Mouse (Mus musculus): ENCODE results near the gene BC048679.

BC048679 gene

DNA sequence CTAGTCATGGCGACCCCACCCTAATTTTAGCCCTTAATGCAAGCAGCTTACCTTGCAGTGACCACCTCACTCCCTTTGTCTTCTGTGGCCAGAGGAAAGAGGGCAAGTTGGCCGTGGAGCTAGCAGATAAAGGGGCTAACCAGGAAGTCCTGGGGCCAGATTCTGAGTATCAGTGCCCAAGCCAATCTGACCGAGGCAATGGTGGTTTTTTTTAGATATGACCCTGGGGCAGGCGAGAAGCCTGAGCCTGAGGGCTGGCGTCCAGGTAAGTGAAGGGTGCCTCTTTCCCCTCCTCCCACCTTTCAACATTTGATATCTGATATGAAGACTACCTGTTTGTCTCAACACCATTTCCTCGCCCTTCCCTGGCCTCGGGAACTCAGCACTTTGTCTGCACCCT, at the start of gene BC048679:
Gene BC048679, minus strand, starts transcription at position 101 of the 400 bp plus-strand sequence.
- DNase-seq (ENCODE audit: extremely low spot score, low read depth, low spot score), result no peak

DNA sequence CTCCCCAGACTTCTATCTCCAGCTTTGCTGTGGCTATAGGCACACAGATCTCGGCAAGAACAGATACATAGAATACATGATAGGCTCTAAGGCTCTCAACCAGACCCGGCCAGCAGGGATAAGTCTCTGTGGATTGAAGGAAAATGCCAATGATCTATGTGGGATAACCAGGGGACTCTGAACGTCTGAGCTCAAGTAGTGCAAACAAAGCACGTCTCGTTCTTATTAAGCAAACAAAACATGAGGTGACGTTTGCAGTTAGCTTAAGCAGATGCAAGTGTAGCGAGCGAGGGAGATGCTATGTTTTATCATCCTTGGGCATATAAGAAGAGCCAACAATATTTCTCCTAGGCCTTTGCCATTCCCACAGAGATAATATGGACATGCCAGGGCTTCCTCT, 44.9 kb upstream of the BC048679 start:
- no peak for DNase-seq (ENCODE audit: extremely low spot score, low read depth, low spot score)

DNA sequence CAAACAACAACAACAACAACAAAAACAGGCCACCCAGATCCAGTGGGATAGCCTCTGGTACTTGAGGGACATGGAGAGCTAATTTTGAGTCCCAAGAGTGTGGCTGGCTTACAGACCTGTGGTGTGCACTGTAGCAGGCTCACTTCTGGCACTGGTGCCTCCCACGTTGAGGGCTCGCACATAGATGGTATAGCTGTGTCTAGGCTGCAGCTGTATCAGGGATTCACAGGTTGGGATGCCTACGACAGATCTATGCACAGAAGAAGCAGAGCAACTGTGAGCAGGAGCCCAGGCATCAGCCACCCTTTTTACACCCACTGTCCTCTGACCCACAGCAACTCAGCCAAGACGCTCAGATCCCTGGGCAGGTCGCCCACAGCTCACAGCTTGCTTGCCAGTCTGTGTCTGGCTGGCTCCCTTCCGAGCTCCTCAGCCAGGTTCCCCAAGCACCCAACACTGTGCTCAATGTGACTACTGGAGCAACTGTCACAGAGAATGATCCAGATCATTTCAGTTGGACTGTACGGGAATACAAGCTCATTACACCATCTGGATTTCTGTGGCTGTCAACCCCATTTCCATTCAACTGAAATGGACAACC, 43.9 kb upstream of the BC048679 start:
- DNase-seq (ENCODE audit: extremely low spot score, low read depth, low spot score), result no peak

DNA sequence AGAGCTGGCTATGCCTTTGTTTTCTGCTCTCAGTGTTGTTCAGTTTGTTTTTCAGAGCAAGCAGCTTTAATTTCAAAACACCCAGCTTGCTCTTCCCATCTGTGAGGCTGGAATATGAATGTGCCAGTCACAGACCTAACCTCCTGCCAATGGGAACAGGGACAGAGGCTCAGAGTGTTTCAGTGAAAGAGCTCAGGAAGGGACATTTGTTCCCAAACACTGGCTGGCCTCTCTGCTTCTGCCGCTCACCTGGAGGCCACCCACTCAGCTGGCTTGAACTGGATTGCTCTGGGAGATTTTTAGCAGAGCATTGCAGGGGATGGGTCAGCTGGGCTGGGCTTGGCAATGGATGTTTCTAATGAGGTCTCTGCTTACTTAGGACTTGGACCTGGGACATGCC, 42.9 kb upstream of the BC048679 start:
- DNase-seq (ENCODE audit: extremely low spot score, low read depth, low spot score), result no peak

DNA sequence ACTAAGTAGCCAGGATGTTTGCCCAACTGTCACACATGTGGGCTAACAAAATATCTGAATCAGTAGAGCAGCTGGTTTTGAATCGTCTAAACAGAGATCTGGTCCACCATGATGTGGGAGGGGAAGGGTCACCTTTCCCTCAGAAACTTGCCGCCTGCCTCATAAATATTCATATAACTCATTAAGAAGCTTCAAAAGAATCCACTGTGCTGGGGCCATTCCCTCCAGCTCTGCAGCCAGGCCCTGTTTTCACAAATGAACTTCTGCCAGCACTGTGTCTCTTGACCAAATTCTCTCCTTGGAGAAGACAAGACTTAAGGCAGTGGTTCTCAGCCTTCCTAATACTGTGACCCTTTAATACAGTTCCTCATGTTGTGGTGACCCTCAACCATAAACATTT, 41.5 kb upstream of the BC048679 start:
- DNase-seq (ENCODE audit: extremely low spot score, low read depth, low spot score), result no peak

DNA sequence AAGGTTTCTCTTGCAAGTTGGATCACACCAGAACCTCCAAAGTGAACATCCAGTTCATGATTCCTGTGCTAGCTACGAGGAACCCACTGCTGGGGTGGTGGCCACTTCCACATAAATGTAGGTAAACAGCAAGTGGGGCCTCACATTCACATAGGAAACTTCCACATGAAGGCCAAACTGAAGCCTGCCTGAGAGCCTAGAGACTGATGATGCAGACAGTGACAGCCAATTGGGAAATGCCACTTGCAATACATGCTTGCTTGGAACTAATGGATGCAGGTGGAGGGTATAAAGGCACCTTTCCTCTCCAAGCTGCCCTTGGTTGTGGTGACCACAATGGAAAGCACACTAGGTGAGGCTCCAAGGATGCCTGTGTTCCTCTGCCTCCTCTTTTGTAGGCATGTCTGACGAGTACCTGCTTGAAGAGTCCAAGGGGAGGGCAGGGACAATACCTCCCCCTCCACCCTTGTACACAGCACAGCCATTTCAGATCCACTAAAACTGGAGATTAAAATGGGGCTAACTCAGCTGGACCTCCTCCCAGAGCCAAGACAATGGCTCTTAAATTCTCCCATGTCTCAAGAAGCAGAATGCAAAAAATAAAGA, 40.1 kb upstream of the BC048679 start:
- no peak for DNase-seq (ENCODE audit: extremely low spot score, low read depth, low spot score)

DNA sequence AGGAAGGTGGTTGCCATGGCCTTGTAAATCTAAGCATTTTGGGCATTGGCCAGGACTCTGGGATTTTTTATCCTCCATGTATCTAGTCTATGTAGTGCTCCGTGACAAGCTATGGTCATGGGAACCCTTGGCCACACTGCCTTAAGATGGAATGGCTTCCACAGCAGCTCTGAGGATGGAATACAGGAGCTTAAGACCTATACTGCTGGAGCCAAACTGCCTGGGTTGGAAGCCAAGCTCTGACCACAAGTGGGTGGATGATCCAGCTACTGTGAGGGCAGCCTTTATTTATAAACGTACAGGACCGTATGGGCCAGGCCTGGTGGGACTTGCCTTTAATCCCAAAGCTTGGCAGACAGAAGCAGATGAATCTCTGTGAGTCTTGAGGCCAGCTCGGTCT, 38.4 kb upstream of the BC048679 start:
- no peak for DNase-seq (ENCODE audit: extremely low spot score, low read depth, low spot score)

DNA sequence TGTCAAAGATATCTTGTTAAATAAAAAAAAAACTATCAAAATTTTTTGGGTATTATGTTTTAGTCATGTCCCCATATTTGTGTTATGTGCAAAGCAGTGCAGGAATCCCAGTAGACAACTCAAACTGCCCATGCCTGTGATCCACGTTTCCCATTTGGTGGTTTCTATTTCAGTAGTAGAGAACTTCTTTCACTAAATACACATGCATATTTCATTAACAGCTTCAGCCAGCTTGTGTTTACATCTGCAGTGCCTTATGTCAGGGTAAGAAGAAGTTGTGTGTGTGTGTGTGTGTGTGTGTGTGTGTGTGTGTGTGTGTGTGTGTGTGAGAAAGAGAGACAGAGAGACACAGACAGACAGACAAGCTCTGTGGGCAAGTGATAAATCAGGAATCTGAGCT, 33.4 kb upstream of the BC048679 start:
- DNase-seq (ENCODE audit: extremely low spot score, low read depth, low spot score), result no peak

DNA sequence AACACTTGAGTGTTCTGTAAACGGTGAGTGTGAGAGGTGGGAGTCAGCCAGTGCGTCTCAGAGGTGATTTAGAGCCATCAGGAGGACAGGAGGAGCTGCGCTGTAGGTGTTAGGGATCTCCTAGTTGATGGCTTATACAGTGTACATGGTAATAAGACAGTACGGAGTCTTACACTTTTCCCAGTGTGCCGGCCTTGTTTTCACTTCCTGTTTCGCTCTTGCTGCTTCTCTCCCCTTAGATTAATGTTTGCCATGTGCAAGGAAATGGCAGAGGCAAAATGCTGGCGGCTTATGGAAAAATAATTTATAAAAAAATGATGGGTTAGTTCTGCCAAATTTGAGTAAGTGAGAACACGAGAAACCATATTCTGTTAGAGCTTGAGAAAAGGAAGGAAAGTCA, 30.8 kb upstream of the BC048679 start:
- DNase-seq (ENCODE audit: extremely low spot score, low read depth, low spot score), result no peak

DNA sequence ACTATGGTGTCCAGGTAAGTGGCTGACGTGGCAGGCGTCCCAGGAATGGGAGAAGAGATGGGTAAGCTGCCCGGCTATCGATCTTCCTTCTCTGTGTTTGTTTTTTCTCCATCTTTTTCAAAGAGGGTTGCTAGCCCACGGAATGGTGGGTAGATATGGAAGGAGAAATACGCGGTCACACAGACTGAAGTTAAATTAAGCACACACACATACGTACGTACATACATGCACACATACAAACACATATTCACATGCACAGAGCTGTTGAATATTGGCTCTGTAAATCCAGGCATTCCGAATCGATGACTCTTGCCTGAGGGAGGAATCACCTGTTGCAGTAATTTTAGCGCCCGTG, 25.6 kb upstream of the BC048679 start:
- DNase-seq (ENCODE audit: extremely low spot score, low read depth, low spot score), result no peak

DNA sequence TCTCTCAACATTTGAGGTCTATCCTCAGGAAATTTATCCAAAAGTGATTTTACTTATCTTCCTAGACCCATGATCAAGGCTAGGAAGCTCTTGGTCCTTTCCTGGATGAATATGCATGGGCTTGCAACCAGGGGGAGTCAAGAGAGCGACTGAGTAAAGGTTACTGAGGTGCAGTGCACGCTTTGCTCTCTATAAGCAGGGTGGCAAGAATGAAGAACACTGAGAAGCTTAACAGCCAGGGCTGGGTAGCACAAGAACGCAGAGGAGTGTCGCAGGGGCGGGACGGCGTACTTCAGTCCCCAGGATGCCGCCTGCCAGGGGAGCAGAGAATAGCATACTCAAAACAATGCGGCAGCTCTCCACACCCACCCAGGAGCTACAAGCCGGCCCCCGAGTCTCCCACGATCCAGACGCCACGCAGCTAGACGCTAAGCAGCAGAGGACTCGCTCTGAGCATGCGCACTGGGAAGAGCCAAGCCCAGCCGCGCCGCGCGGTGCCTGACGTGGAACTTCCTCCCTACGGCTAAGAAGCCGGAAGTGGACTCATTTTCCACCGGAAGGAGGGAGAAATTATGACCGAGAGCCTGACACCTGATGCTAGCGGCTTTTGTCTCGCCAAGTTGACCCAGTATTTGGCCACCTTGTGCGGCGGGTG, 25.1 kb upstream of the BC048679 start:
- DNase-seq (ENCODE audit: extremely low spot score, low read depth, low spot score), result peak; percentile 58

DNA sequence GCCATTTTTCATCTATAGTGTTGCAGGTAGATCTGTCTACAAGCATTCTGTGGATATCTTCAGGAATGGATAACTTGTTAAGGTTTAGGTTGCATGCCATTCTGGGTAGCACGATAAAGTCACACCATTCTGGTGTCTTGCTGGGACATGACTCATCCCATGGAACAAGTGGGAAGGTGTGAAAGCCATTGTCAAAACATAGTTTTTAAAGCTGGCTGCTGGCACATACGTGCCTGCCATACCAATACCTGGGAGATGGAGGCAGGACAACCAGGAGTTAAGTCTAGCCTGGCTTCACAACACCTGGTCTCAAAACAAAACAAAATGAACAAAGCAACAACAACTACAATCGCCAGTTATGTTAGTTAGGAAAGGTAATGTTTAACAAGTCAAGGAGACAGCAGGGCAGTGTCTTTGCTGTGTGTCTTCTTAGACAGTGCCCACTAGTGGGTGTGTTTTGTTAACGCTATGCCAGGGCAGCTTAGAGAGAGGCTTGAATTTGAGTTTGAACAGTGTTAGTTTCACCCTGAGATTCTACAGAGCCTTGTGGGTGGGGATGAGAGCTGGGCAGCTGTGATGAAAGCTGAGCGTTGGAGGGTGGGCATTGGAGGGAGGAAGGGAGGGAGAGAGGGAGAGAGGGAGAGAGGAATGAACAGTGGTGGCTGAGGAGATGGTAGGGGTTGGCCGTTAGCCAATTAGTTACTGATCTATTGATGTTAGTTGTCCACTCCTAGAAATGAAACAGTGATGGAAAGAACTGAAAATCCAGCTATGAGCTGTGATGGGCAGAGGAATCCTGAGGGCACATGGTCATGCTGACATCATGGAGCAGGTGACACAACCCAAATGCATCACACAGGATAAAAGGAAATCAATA, 18.3 kb upstream of the BC048679 start:
- no peak for DNase-seq (ENCODE audit: extremely low spot score, low read depth, low spot score)

DNA sequence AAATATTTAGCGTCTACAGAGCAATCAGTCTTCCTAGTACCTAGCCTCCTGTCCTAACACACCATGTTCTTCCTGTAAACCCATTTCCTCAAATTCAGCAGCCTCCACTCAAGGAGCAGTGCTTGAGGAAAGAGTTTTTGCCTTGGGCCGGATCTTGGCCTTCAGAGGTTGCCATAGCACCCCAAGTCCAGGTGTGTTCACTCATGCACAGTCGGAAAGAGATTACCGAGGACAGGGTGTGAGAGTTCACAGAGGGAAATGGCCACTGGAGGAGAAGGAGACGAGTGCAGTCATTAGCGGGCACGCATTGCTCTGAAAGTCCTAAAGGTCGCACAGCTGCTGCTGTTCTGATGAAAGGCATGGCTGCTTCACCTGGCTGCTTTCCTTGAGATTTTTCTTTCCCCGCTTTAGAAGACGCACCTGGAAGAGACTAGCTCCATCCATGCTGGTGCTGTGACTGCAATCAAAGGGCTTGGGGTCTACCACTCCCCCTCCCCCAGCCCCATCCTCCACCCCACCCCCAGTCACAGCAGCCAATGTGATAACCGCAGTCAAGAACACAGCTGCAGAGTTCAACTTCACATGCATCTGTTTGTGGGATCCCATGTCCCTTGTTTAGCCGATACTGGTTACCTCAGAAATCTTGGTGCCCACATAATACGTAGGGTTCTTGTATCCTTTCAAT, 17.0 kb upstream of the BC048679 start:
- DNase-seq (ENCODE audit: extremely low spot score, low read depth, low spot score), result no peak

DNA sequence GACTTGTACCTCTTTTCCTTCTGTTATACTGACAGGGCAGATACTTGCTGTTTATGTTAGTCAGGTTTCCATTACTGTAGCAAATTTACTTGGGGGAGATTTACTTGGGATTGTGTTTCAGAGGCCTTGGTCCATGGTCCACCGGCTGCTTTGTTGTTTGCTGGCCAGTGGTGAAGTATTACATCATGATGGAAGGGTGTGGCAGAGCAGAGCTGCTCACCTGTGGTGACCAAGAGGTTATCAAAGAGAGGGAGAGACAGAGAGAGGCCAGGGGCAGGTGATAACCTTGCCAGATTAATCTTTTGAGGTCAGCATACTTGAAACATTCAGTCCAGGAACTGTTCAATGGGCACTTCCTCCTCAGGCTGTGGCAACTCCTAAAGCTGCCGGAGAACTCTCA, 3.0 kb upstream of the BC048679 start:
- DNase-seq (ENCODE audit: extremely low spot score, low read depth, low spot score), result no peak

DNA sequence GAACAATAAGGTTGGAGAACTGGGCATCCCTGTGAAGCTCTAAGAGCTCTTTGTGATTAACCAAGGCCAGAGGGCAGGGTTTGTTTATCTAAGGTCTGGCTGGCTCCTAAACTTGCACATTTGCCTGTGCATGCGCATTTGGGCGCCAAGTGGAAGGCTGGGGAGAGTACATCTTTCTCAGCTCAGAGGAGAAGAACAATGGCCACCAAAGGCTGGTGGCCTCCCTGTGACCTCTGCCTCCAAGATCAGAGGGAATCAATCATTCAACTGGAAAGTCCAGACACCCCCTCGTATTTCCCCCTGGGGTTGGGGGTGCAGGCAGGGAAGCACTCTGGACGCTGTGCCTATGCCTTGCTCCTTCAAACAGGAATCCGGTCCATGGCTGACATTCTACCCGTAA, 910 bp downstream of the BC048679 start:
- no peak for DNase-seq (ENCODE audit: extremely low spot score, low read depth, low spot score)

DNA sequence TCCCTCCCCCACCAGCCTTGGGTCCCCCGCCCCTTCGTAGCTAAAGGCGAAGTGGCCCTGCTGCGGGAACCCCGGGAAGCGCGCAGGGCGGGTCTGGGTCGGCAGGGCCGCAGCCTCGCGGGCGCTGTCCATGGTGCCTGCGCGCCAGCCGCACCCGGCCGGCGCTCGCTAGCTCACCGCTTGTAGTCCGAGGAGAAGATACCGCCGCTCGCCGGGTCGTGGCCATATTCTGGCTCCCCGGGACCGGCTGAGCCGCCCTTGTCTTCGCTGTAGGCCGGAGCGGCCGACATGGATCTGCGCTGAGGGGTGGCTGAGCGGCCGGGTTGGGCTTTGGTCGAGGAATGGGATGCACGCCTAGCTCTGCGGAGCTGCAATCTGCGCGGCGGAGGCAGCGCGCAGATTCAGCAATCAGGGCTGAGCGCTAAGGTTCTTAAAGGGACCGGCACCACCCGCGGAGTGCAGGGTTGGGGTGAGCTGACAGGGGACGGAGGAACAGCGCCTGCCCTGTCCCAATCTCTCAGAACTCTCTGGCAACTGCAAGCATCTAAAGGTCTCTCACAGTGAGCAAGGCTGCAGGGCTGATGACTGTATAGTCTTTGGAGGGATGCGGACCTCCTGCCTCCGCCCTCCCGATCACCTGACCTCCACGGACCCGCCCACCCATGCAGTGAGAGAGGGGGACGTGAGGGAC, 4.6 kb downstream of the BC048679 start, which contains the start of gene Ap3b2:
Gene Ap3b2, minus strand, starts transcription at position 595 of the 691 bp plus-strand sequence.
- no peak for DNase-seq (ENCODE audit: extremely low spot score, low read depth, low spot score)

DNA sequence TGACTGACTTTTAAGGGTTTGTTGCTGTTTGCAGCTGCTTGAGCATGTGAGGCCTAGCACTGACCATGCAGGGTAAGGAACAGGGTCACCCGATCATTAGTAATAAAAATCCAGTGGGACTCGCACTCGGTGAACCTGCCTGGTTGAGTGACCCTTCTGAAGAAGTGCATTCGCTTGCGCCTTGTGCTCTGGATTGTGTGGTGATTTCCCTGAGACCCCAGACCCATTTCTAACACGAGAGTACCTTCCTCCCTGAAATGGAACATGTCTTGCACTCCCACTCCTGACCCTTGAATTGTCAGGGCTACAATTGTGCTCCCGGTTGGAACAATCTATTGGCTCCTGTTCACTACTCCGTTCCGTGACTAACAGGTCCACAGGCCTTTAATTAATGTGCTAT, 5.5 kb downstream of the BC048679 start:
- DNase-seq (ENCODE audit: extremely low spot score, low read depth, low spot score), result no peak

DNA sequence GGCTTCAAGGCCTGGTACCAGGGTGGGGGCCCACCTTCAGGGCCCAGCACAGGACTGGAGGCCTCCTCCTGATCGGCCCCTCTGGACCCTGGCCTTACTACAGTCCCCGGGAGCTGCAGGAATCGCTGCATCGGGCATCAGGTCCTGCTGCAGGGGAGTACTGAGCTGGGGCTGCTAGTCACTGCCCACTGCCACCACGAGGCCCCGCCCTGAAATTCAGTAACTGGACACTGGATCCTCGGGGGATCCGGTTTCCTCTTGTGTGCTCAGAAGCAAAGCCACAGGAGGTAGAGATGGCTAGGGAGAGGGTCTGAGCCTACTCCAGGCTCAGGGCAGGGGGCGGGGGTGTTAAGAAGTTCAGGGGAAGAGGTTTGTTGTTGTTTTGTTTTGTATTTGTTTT, 8.4 kb downstream of the BC048679 start:
- no peak for DNase-seq (ENCODE audit: extremely low spot score, low read depth, low spot score)

DNA sequence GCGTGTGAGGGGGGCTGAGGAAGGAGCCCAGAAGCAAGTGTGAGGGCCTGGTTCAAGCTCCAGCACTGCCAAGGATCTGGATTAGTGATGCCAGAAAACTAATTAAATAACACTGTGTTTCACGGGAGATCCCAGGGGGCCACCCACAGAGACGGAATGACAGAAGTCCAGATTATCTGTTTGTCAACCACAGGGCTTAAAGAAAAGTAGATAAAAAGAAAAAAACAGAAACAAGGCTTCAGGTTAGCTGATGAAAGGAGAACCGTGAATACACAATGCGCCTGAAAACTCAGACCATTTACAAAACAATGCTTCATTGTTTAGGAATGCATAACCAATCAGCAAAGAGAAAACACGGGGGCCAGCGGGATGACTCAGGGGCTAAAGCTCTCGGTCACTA, 17.3 kb downstream of the BC048679 start:
- no peak for DNase-seq (ENCODE audit: extremely low spot score, low read depth, low spot score)

DNA sequence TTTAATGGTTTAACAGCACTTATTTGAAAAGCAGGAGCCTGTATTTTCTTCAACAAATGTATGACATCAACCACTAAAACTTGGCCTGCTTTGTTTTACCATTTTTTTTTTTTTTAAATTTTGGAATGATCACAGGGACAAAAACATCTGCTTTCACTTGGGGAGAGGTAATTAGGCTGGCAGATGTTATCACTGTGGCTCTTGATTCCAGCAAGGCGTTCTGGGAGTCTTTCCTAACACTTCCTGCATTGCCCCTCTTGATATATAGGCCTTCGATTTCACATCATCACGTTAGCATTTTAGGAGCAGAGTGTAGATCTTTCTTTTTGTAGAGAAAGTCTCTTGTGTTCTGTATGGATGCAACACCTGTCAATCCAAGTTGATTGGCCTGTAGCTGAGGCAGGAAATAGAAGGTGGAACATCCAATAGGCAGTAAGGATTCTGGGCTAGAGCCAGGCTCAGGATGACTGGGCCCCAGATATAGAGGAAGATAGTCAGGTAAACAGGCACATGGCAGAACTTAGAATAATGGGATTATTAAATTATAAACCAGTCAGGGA, 18.5 kb downstream of the BC048679 start:
- no peak for DNase-seq (ENCODE audit: extremely low spot score, low read depth, low spot score)
